Mouse (Mus musculus) urinary bladder, postnatal 25 days (tissue): ENCODE results near the gene Uhrf1bp1.

ENCODE experiments used
- DNase-seq: peaks from one replicate; pipeline ENCODE4 v3.0.0; 2022; ENCODE audit warnings: low spot score

Gene Uhrf1bp1

DNA sequence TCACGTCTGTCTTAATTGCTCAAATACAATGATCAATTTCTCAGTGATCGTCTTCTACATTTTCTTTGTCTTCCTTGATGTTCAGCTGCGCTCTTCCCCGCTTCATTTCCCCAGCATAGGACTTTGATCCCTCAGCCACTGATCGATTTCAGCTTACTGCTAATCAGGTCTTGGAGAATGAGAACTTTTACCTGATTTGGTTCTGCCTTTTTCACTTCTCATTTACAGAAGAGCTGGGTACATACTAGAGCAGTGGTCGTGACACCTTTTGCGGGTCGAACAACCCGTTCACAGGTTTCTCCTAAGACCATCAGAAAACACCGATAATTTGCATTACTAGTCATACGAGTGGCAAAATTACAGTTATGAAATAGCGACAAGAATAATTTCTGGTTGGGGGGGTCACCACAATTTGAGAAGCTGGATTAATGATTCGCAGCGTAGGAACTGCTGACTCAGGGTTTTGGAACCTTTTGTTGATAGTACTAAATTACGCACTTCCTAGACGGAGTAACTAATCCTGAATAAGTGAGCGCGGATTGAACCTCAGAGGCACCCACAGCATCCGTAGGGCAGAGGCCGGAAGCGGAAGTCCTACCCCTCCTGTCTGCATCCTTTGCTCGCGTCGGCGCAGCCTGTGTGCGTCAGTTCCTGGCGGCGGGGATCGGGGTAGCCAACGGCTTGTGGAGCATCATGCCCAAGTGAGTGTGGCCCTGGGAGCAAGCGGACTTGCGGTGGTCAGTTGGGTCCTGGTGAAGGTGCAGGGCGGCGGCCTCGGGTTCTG is 16.6 kb upstream of the Uhrf1bp1 start:
- DNase-seq: peak; percentile 87

- DNase-seq: no peak
These were observed 7.9 kb upstream of the Uhrf1bp1 start for GRCm38 (mm10) chr17:27848351-27848750.

DNA sequence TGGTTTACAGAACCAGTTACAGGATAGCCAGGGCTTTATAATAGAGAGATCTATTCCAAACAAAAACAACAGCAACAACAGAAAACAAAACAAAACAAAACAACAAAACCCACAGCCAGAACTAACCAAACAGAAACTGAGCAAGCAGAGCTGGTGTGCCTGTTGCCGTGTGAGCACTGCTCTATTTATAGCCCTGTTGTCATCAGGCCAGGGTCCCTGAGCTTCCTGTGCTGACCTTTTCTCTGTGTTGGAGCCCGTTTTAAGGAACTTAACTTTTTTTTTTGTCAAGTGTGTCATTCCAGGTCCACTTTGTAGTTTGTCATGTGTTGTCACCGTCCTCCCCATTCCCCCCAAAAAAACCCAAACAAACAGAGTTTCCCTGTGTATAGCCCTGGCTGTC is 5.2 kb upstream of the Uhrf1bp1 start:
- DNase-seq: no peak

GRCm38 (mm10) chr17:27856798-27857648 is 782 bp downstream of the Uhrf1bp1 start:
- DNase-seq: no peak

DNA sequence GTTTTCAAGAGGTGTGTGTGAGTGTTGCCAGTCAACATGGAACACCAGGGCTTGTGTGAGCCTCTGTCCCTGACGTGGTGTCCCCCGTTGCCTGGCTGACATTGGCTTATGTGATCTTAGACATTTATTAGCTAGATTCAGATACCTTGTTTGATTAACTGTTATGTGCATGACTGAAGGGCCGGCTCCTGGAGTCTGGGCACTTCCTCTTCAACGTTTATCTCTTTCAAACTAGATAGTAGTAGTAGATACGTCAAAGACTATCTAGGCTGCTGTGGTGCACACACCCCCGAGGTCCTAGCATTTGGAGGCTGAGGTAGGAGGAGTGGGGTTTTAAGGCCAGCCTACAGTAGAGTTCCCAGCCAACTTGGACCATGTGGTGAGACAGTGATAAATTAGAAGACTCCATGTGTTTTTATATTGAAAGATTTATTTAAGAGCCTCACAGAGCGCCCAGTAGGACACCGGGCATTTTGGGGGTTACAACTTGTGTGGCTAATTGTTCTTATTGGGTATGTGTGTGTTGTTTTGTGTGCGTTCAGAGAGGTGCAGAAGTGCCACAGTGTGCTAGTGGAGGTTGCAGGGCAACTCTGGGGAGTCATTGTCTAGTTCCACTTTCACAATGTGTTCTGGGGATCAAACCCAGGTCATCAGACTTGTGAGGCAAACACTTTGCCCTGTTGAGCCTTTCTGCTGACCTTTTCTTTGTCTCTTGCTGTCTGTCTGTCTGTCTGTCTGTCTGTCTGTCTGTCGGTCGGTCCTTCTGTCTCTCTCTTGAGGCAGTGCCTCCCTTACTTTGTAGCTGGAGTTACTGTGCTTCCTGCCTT is 1.6 kb downstream of the Uhrf1bp1 start:
- DNase-seq: no peak

DNA sequence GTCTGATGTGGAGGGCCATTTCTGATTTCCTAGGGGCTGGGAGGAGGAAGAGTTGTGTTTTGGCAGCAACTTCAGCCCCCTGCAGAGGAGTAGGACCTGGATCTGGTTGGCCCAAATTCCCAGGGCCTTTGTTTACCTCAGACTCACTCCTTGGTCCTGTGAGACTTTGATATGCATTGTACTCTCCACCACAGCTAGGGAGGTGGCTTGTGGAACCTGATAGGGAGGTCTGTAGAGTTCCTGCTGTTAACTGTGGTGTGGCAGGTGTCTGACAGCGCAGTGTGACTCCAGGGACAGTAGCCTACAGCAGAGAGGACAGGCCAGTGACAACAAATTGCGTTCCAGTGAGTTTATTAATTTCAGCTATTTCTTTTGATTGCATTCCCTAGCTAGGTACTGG is 2.9 kb downstream of the Uhrf1bp1 start:
- no peak for DNase-seq

DNA sequence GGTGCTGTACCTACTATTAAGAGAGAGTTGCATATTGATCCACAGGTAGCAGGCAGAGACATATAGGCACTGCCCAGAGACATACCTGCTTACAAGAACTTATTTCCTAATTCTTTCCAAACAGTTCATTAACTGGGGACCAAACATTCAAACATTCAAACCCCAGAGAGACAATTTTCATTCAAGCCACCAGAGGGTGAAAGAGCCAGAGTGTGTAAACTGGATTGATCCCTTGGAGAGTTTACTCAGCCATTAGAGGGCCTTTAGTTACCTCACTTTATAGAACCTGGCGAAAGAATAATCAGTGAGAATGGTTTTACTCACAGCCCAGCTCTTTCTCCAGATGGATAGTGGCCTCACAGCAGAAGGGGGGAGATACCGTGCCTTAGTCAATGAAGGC is 9.2 kb downstream of the Uhrf1bp1 start:
- DNase-seq: no peak

DNA sequence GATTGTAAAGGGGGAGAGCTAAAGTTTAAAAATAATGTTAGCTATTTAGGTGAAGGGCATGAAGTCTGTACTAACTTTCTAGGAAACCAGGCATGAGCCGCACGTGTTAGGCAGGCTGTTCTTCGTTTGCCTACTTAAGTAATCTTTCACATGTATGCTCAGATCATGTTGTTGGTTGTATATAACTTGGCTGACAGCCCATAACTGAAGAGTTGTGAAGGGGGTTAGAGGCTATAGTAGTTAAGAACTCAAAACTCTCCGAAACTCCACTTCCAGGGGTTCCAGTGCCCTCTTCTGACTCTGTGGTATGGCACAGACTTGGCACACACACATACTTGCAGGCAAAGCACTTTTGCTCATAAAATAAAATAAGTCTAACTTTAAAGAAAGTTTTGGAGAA is 10.5 kb downstream of the Uhrf1bp1 start:
- DNase-seq: no peak

DNA sequence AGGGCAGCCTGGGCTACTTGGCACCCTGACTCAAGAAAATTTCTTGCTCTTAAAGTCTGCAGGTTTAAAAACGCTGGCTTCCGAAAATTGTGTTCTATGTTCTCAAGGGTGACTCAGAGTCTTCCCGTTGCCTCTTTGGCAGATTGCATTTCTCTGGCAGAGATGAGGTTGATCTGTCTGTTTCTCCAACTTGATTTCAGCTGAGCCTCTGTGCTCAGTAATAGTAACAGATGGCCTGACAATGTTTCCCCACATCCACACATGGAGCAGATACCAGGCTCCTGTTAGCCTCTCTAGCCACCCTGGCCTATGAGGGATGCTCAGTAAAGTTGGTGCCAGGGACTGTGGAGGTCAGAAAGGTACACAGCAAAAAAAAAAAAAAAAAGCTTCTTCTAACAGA is 15.6 kb downstream of the Uhrf1bp1 start:
- no peak for DNase-seq

DNA sequence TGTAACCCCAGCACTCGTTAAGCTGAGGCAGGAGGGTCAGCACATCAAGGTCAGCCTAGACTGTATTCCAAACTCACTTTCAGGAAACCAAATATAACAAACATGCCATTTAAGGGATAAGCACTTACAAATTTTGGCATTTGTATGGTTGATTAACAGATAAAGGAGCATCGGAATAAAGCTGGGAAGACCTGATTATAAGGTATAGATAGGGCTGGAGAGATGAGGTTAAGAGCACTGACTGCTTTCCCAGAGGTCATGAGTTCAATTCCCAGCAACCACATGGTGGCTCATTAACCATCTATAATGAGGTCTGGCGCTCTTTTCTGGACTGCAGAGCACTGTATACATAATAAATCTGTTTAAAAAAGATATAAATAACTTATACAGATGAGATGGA is 17.3 kb downstream of the Uhrf1bp1 start:
- no peak for DNase-seq

GRCm38 (mm10) chr17:27874510-27874909 is 18.3 kb downstream of the Uhrf1bp1 start:
- DNase-seq: no peak

- no peak for DNase-seq
These were observed 25.3 kb downstream of the Uhrf1bp1 start for GRCm38 (mm10) chr17:27881518-27881917.

DNA sequence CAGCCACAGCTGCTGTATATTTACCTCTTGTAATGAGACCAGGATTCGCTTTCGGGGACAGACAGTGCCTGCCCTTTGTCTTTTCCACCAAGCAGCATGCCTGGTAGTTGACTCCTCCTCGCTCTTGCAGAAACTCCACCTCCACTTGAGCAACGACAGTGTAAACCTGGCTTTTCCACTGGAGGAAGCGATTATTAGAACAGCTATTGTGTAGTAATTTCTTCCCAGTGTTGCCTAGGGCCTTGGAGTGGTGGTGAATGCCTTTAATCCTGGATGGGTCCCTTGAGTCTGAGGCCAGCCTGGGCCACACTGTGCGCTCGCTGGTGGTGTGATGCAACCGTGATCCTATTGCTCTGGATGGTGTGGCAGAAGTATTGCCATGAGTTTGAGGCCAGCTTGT is 26.9 kb downstream of the Uhrf1bp1 start:
- DNase-seq: no peak

DNA sequence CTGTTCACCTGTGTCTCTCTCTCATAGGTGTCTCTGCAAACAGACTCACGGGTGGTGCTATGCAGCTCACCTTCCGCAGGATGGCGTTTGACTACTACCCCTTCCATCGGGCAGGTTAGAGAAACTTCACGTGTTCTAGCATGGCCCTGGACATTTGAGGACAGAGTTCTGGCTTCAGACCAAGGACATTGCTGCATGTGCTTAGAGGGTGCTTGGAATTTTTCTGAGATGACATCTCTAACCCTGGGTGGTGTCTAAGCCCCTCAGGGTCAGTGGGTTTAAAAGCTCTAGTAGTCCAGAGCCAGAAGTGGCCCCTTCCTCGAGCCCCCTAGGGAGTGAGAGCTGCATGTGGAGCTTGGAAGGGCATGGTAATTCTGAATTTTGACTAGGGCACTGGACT is 27.8 kb downstream of the Uhrf1bp1 start:
- DNase-seq: no peak

DNA sequence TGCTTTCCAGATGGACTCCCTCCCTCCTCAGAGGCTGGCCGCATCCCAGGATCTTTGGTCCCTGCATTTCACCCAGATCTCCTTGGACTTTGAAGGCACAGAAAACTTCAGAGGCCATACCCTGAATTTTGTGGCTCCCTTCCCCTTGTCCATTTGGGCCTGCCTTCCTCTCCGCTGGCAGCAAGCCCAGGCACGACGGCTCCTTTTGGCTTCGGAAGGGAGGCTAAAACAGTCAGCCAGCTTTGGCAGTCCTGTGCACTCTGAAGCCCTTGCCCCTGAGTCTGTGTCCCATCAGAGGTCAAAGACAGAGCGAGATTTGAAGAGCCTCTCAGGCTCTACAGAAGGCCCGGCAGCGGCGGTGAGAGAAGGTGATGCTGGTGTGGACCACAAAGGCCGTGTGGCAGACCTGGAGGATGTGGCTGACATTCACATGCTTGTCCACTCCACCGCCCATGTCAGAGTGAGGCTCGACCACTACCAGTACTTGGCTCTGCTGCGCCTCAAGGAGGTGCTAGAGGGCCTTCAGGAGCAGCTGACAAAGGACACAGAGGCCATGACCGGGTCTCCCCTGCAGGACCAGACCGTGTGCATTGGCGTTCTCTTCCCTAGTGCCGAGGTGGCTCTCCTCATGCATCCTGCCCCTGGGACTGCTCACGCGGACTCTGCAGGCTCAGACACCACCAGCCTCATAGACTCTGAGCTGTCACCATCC is 30.4 kb downstream of the Uhrf1bp1 start:
- DNase-seq: no peak

GRCm38 (mm10) chr17:27907512-27908205 is 51.4 kb downstream of the Uhrf1bp1 start:
- DNase-seq: peak; percentile 94

DNA sequence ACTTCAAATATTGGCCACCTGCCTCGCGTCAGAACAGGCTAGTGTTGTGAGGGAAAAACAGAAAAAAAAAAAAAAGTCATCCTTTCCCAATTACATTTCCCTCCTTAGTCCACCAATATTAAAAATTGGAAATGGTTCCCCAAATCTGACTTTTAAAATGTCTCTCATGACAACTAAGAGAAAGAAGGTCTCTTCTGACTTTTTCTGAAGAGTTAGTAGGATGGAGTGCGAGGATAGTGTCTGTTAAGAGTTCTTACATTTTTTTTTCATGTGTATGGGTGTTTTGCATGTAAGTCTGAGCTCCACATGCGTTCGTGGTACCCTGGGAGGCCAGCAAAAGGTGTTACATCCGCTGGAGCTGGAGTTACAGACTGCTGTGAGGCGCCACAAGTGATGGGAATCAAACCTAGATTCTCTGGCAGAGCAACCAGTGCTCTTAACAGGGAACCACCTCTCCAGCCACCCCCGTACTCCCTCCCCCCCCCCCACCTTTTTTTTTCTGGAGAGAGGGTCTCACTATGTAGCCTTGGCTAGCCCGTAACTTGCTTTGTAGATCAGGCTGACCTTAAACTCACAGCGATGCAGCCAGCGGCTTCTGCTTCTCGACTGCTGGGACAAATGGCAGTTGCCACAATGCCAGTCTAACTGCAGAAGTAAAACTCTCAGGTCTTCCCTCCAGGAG is 52.1 kb downstream of the Uhrf1bp1 start:
- no peak for DNase-seq

DNA sequence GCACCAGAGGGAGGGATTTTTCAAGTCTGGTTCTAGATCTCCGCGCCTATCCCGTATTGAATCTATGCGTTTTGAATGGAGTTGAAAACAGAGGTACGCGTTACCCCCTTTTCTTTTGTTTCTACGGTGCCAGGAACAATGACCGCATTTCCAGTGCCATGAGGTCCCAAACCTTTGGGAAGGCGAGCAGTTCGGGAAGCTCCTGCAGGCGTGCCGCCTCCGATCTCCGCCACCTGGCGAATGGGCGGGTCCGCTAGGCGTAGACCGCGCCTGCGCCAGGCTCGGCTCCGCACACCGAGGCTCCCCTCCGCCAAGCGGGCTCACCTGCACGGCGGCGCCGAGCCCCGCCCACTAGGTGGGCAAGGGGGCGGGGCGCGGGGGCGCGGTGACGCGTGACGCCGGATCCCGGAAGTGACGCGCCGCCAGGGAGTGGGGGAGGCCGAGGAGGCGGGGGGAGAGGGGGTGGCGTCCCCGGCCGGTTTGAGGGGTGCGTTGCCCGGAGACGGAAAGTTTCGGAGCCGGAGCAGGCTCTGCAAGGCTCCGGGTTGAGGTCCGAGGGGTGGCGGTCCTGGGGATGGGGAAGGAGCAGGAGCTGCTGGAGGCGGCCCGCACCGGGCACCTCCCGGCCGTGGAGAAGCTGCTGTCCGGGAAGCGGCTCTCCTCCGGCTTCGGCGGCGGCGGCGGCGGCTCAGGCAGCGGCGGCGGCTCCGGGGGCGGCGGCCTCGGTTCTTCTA is 52.8 kb downstream of the Uhrf1bp1 start, which contains the start of gene Anks1:
Gene Anks1, plus strand, starts transcription at position 419 of the 734 bp plus-strand sequence.
- peak; percentile 94 for DNase-seq

DNA sequence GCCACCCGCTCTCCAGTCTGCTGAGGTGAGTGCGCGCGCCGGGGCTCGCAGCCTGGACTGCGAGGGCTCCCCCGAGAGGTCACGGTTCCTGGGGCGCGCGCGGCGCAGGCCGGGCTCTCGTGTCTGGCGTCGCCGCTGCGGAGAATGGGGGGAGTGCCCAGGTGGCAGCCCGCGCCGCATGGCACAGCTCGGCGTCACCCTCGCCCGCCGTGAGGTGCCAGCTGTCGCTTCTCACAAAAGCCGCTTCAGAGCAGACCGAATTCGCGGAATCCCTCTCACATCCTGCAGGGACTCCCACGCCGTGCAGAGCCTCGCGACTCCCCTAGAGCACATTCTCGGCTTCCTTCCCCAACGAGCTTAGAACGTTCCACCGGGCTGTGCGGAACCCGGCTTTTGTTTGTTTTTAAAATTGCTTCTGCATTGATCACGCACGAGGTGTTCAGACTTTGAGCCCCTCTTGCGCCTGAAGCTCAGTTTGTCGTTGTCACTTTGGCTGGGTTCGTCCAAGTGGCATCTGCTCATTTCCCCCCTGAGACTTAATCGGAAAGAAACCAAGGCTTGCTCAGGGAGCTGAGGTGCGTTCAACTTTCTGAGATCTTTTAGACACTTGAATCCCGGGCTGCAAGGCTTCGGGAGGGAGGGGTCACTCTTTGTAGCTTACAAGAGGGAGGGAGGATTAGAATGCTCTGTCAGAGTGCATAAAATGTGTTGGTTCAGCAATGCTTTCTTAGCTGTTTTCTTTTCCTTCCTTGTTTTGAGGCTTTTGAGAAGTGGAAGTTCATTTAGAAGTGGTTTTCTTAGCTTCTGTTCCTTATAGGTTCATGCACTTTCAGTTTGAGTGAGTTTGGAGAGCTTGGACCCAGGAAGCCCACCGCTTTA is 53.6 kb downstream of the Uhrf1bp1 start, which contains the start of gene Taf11:
Gene Taf11, minus strand, starts transcription at position 223 of the 879 bp plus-strand sequence.
- no peak for DNase-seq
